Mouse (Mus musculus): ENCODE results near the gene Rnft2. TPM values are rescaled to one million over a fixed set of nuclear protein-coding genes. Genes with fewer than 3 reads are reported as not detected.

Gene Rnft2
- polyA plus RNA-seq (2014; fragmentation: Nextera tagmentation; extraction: Ambion mirVana), result 4.3 TPM in 2 replicates

DNA sequence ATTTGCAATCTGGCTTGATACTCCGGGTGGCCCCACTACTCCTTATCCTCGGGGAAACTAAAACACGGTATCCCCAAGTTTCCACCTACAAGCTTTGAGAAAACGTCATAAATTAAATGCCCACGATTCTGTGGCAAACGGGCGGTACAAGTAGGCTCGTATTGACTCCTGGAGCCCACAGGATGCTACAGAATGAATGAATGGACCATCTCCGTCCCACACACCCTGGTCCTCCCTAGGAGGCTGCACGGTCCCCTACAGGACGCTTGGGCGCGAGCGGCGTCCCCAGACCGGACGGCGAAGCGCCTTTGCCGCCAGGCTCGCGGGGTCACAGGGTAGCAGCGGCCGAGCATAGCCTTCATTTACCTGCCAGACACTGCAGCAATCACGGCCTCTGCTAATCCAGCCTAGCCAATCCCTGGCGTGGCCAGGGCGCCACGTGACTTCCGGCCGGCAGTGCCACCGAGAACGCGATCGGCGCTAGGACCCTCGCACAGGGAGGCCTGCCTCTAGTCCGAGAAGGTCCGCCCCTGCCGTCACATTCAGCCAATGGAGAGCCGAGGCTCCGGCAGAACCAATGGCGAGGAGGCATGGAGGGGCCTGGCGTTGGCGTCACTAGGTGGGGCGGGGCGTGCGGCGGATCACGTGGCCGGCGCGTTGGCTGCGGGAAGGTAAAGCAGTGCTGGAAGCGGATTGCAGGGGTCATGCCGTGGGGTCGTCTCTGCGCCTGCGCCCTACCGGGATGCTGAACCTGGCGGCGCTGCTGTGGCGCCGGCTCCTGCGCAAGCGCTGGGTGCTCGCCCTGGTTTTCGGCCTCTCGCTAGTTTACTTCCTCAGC, at the start of gene Rnft2, which contains the start of gene 2410131K14Rik:
Gene Rnft2 (minus strand): TSS at position 511 of the 838 bp plus-strand sequence.
Gene 2410131K14Rik (plus strand): TSS at position 622 of the 838 bp plus-strand sequence.
- ATAC-seq (replicated peaks; ENCODE audit: insufficient number of reproducible peaks, low FRiP score, low TSS enrichment, low read depth) (peak; percentile 99), DNase-seq (ENCODE audit: low spot score) (peak; percentile 100)
- Histone ChIP-seq H3K4me3 (ENCODE audit: low read depth, low read length) (peak within 1 kb of the TSS; percentile 65), H3K4me1 (ENCODE audit: control insufficient read depth, insufficient read depth, low read length) (no peaks in the 10 kb centered on the region; the same call in 1 of the 2 replicates), H3K36me3 (replicated peaks; ENCODE audit: control insufficient read depth, insufficient read depth, low read depth, low read length) (no peaks in the 10 kb centered on the region), H3K27me3 (ENCODE audit: control insufficient read depth, insufficient read depth, low read length) (no peaks in the 10 kb centered on the region), H3K27ac (replicated peaks; ENCODE audit: low read depth, low read length) (peak within 1 kb of the TSS; percentile 9; the same call in 1 of the 2 replicates), H3K9me3 (replicated peaks; ENCODE audit: control insufficient read depth, low read length) (no peaks in the 10 kb centered on the region), H3K9ac (replicated peaks; ENCODE audit: low read length) (peak within 1 kb of the TSS; percentile 75), H3K4me2 (ENCODE audit: low read depth, low read length) (peak within 1 kb of the TSS; percentile 74)
- WGBS, result under 1% methylated on average over 60 of the region's 68 CpGs

DNA sequence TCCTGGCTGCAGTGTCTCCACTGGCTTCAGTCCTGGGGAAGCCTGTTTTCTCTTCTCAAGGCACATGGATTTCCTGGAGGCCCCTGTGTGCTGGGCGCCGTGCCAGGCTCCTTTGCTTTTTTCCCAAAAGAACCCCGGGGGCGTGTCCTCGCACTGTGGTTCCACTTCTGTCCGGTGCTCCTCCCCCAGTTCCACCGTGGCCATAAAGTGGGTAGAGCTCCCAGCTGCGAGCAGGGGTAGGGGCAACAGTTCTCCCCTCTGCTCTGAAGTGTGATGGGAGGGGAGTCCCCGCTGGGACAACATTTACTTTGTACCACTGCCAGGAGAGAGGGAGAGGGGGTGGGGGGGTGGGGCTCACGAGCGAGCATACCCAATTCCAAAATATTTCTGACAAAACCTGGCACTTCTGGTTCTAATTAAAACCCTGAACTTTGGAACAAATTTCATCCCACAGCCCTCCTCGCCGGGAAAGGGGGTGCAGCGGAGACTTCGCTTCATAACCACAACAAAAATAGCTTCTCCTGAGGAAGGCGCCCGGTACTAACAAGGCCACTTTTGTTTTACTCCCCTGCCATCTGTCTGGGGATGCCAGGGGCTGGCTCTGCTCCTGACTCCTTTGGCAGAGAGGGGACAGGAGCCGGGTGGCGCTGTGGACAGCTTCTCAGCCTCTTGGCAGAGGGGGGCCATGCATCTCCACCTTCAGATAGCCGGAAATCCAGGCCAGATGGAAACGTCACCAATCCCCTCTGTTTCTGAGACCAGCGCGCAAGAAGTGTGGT, 49.4 kb upstream of the Rnft2 start:
- H3K9me3 ChIP-seq (replicated peaks; ENCODE audit: control insufficient read depth, low read length), result no peaks in the 10 kb centered on the region
- 0 out of 2 replicates have a peak overlapping the region, but pooled peaks have one; percentile 10 for H3K4me3 ChIP-seq (ENCODE audit: low read depth, low read length)
- H3K27ac ChIP-seq (replicated peaks; ENCODE audit: low read depth, low read length), result peak overlapping the region; percentile 90
- DNase-seq (ENCODE audit: low spot score) (peak; percentile 86), ATAC-seq (replicated peaks; ENCODE audit: insufficient number of reproducible peaks, low FRiP score, low TSS enrichment, low read depth) (peak; percentile 81)
- 0 out of 2 replicates have a peak overlapping the region, but pooled peaks have one; percentile 32 for H3K9ac ChIP-seq (replicated peaks; ENCODE audit: low read length)
- no peaks in the 10 kb centered on the region for H3K27me3 ChIP-seq (ENCODE audit: control insufficient read depth, insufficient read depth, low read length)
- no peaks in the 10 kb centered on the region; the same call in 1 of the 2 replicates for H3K4me1 ChIP-seq (ENCODE audit: control insufficient read depth, insufficient read depth, low read length)
- no peaks in the 10 kb centered on the region for H3K36me3 ChIP-seq (replicated peaks; ENCODE audit: control insufficient read depth, insufficient read depth, low read depth, low read length)
- 13% methylated on average over 23 of the region's 23 CpGs for WGBS
- peak overlapping the region; percentile 42 for H3K4me2 ChIP-seq (ENCODE audit: low read depth, low read length)

DNA sequence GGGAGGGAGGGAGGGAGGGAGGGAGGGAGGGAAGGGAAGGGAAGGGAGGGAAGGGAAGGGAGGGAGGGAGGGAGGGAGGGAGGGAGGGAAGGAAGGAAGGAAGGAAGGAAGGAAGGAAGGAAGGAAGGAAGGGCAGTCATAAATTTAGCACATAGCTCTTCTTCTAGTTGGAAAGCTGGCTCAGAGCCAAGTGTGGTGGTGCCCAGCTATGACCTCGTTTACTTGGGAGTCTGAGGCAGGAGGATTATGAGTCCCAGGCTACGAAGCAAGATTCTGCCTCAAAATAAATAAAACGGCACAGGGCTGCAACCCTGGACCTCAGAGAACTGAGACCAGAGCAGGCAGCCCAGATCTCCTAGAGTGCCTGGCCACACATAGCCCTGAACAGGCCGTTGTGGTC, 47.6 kb upstream of the Rnft2 start:
- H3K4me1 ChIP-seq (ENCODE audit: control insufficient read depth, insufficient read depth, low read length), result no peaks in the 10 kb centered on the region; the same call in 1 of the 2 replicates
- H3K27ac ChIP-seq (replicated peaks; ENCODE audit: low read depth, low read length), result no peak overlapping the region

DNA sequence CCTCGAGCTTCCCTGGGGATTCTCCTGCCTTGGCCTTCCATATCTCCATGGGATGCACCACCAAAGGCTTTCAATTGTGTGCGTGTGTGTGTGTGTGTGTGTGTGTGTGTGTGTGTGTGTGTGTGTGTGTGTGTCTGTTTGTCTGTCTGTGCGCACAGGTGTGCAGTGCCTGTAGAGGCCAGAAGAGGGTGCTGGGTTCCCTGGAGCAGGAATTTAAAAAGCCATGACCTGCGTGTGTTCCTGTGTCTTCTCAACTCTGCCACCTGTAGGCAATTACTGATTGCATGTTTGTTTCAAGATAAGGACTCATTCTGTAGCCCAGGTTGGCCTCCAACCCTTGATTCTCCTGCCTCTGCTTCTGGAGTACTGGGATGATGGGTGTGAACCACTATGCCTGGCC, 46.5 kb upstream of the Rnft2 start:
- Histone ChIP-seq H3K9me3 (replicated peaks; ENCODE audit: control insufficient read depth, low read length) (no peaks in the 10 kb centered on the region), H3K4me1 (ENCODE audit: control insufficient read depth, insufficient read depth, low read length) (no peaks in the 10 kb centered on the region), H3K9ac (replicated peaks; ENCODE audit: low read length) (no peak overlapping the region), H3K27ac (replicated peaks; ENCODE audit: low read depth, low read length) (no peak overlapping the region), H3K27me3 (ENCODE audit: control insufficient read depth, insufficient read depth, low read length) (no peaks in the 10 kb centered on the region), H3K36me3 (replicated peaks; ENCODE audit: control insufficient read depth, insufficient read depth, low read depth, low read length) (no peaks in the 10 kb centered on the region), H3K4me3 (ENCODE audit: low read depth, low read length) (no peak overlapping the region), H3K4me2 (ENCODE audit: low read depth, low read length) (no peak overlapping the region)
- no peak for DNase-seq (ENCODE audit: low spot score)
- WGBS, result 86% methylated on average over 4 of the region's 4 CpGs
- no peak for ATAC-seq (replicated peaks; ENCODE audit: insufficient number of reproducible peaks, low FRiP score, low TSS enrichment, low read depth)

More for the DNA sequence above, 47.6 kb upstream of the Rnft2 start:
- H3K4me2 ChIP-seq (ENCODE audit: low read depth, low read length), result no peak overlapping the region
- no peak for DNase-seq (ENCODE audit: low spot score)
- no peaks in the 10 kb centered on the region for H3K27me3 ChIP-seq (ENCODE audit: control insufficient read depth, insufficient read depth, low read length)
- 66% methylated on average over 4 of the region's 4 CpGs for WGBS
- H3K9me3 ChIP-seq (replicated peaks; ENCODE audit: control insufficient read depth, low read length), result no peaks in the 10 kb centered on the region
- ATAC-seq (replicated peaks; ENCODE audit: insufficient number of reproducible peaks, low FRiP score, low TSS enrichment, low read depth), result no peak
- no peak overlapping the region for H3K9ac ChIP-seq (replicated peaks; ENCODE audit: low read length)
- no peaks in the 10 kb centered on the region for H3K36me3 ChIP-seq (replicated peaks; ENCODE audit: control insufficient read depth, insufficient read depth, low read depth, low read length)
- H3K4me3 ChIP-seq (ENCODE audit: low read depth, low read length), result no peak overlapping the region

- Histone ChIP-seq H3K4me2 (ENCODE audit: low read depth, low read length) (no peak overlapping the region), H3K36me3 (replicated peaks; ENCODE audit: control insufficient read depth, insufficient read depth, low read depth, low read length) (no peaks in the 10 kb centered on the region), H3K4me3 (ENCODE audit: low read depth, low read length) (no peak overlapping the region), H3K9me3 (replicated peaks; ENCODE audit: control insufficient read depth, low read length) (no peaks in the 10 kb centered on the region), H3K27ac (replicated peaks; ENCODE audit: low read depth, low read length) (no peak overlapping the region), H3K4me1 (ENCODE audit: control insufficient read depth, insufficient read depth, low read length) (no peaks in the 10 kb centered on the region), H3K27me3 (ENCODE audit: control insufficient read depth, insufficient read depth, low read length) (no peaks in the 10 kb centered on the region; the same call in 1 of the 2 replicates), H3K9ac (replicated peaks; ENCODE audit: low read length) (no peak overlapping the region)
- ATAC-seq (replicated peaks; ENCODE audit: insufficient number of reproducible peaks, low FRiP score, low TSS enrichment, low read depth) (no peak), DNase-seq (ENCODE audit: low spot score) (no peak)
- WGBS, result 91% methylated on average over 18 of the region's 18 CpGs
Observed at GRCm38 (mm10) chr5:118277741-118278495, 33.0 kb upstream of the Rnft2 start.

- no peaks in the 10 kb centered on the region for H3K9me3 ChIP-seq (replicated peaks; ENCODE audit: control insufficient read depth, low read length)
- no peaks in the 10 kb centered on the region; the same call in 1 of the 2 replicates for H3K27me3 ChIP-seq (ENCODE audit: control insufficient read depth, insufficient read depth, low read length)
- H3K9ac ChIP-seq (replicated peaks; ENCODE audit: low read length), result no peak overlapping the region
- ATAC-seq (replicated peaks; ENCODE audit: insufficient number of reproducible peaks, low FRiP score, low TSS enrichment, low read depth) (no peak), DNase-seq (ENCODE audit: low spot score) (no peak)
- no peak overlapping the region for H3K4me3 ChIP-seq (ENCODE audit: low read depth, low read length)
- H3K27ac ChIP-seq (replicated peaks; ENCODE audit: low read depth, low read length), result no peak overlapping the region
- no peaks in the 10 kb centered on the region for H3K4me1 ChIP-seq (ENCODE audit: control insufficient read depth, insufficient read depth, low read length)
- H3K4me2 ChIP-seq (ENCODE audit: low read depth, low read length), result no peak overlapping the region
- 37% methylated on average over 8 of the region's 8 CpGs for WGBS
- no peaks in the 10 kb centered on the region for H3K36me3 ChIP-seq (replicated peaks; ENCODE audit: control insufficient read depth, insufficient read depth, low read depth, low read length)
Observed at GRCm38 (mm10) chr5:118276711-118277110, 31.8 kb upstream of the Rnft2 start.

- H3K27me3 ChIP-seq (ENCODE audit: control insufficient read depth, insufficient read depth, low read length), result no peaks in the 10 kb centered on the region; the same call in 1 of the 2 replicates
- 48% methylated on average over 7 of the region's 7 CpGs for WGBS
- no peaks in the 10 kb centered on the region for H3K36me3 ChIP-seq (replicated peaks; ENCODE audit: control insufficient read depth, insufficient read depth, low read depth, low read length)
- no peak overlapping the region for H3K9ac ChIP-seq (replicated peaks; ENCODE audit: low read length)
- no peak overlapping the region for H3K27ac ChIP-seq (replicated peaks; ENCODE audit: low read depth, low read length)
- DNase-seq (ENCODE audit: low spot score) (no peak), ATAC-seq (replicated peaks; ENCODE audit: insufficient number of reproducible peaks, low FRiP score, low TSS enrichment, low read depth) (no peak)
- H3K9me3 ChIP-seq (replicated peaks; ENCODE audit: control insufficient read depth, low read length), result no peaks in the 10 kb centered on the region
- no peak overlapping the region for H3K4me3 ChIP-seq (ENCODE audit: low read depth, low read length)
- no peak overlapping the region for H3K4me2 ChIP-seq (ENCODE audit: low read depth, low read length)
- no peaks in the 10 kb centered on the region for H3K4me1 ChIP-seq (ENCODE audit: control insufficient read depth, insufficient read depth, low read length)
Observed at GRCm38 (mm10) chr5:118276281-118276680, 31.4 kb upstream of the Rnft2 start.
